Mouse (Mus musculus) Muller cell, postnatal 12 days (primary cell): ENCODE measurements at regions not wholly inside any gene's neighbourhood (a gene's known extent, or its start where the extent isn't known, plus 50 kb on each side); places are given as distances from the start of the nearest gene placed in this dataset.
A peak's percentile ranks its signal among the peaks of the same experiment; 100 is the strongest.

Experiments used
- DNase-seq: peaks from one replicate; pipeline ENCODE4 v3.0.0-alpha.2; 2015; ENCODE audit errors: inconsistent ontology term

- no peak for DNase-seq
These were observed 198.9 kb upstream of the Sulf2 start for GRCm38 (mm10) chr2:166354391-166354790.

- peak; percentile 88 for DNase-seq
These were observed 198.1 kb upstream of the Sulf2 start for GRCm38 (mm10) chr2:166353447-166354111.

- no peak for DNase-seq
These were observed 196.5 kb upstream of the Sulf2 start for GRCm38 (mm10) chr2:166351984-166352383.

GRCm38 (mm10) chr2:166351581-166351980, 196.1 kb upstream of the Sulf2 start:
- DNase-seq: no peak

- DNase-seq: no peak
These were observed 193.2 kb upstream of the Sulf2 start for GRCm38 (mm10) chr2:166348654-166349053.

- peak; percentile 45 for DNase-seq
These were observed 191.1 kb upstream of the Sulf2 start for GRCm38 (mm10) chr2:166346421-166347182.

- DNase-seq: no peak
These were observed 188.3 kb upstream of the Sulf2 start for GRCm38 (mm10) chr2:166343551-166344340.

GRCm38 (mm10) chr2:166342407-166342806, 186.9 kb upstream of the Sulf2 start:
- DNase-seq: peak; percentile 90

GRCm38 (mm10) chr2:166340196-166340595, 184.7 kb upstream of the Sulf2 start:
- no peak for DNase-seq

GRCm38 (mm10) chr2:166339427-166339826, 184.0 kb upstream of the Sulf2 start:
- DNase-seq: no peak

- no peak for DNase-seq
These were observed 183.1 kb upstream of the Sulf2 start for GRCm38 (mm10) chr2:166338396-166339085.

GRCm38 (mm10) chr2:166337666-166338065, 182.2 kb upstream of the Sulf2 start:
- DNase-seq: no peak

GRCm38 (mm10) chr2:166335702-166336101, 180.2 kb upstream of the Sulf2 start:
- DNase-seq: no peak

GRCm38 (mm10) chr2:166334559-166334958, 179.1 kb upstream of the Sulf2 start:
- no peak for DNase-seq

- DNase-seq: no peak
These were observed 178.4 kb upstream of the Sulf2 start for GRCm38 (mm10) chr2:166333818-166334217.

- DNase-seq: no peak
These were observed 177.4 kb upstream of the Sulf2 start for GRCm38 (mm10) chr2:166332748-166333417.

GRCm38 (mm10) chr2:166331192-166331591, 175.7 kb upstream of the Sulf2 start:
- no peak for DNase-seq

- DNase-seq: no peak
These were observed 174.9 kb upstream of the Sulf2 start for GRCm38 (mm10) chr2:166330364-166330763.

- DNase-seq: peak; percentile 39
These were observed 174.3 kb upstream of the Sulf2 start for GRCm38 (mm10) chr2:166329556-166330340.

GRCm38 (mm10) chr2:166326932-166327331, 171.5 kb upstream of the Sulf2 start:
- no peak for DNase-seq
